Mouse (Mus musculus): ENCODE data around the gene Erg.

Erg gene

GRCm38 (mm10) chr16:95475041-95475440 is 111.4 kb downstream of the Erg start:
- no peak for DNase-seq

DNA sequence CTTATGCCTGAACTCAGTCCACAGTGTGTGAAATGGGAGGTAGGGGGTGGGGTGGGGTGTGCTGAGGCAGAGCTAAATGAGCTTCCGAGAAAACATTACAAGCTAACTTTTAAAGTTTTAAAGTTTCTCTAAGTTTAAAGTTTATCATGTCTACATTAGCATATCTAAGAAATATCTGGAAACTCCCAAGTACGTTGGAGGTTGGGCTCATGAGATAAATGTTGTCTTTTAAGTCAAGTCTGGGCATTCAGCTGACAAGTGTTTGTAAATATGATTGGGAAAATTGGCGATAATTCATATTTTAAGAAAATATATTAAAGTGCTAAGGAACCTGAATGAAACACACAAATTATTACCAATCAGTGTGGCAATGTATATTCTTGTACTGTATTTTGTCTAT is 112.4 kb downstream of the Erg start:
- DNase-seq: no peak

- no peak for DNase-seq
These were observed 113.6 kb downstream of the Erg start for GRCm38 (mm10) chr16:95472771-95473170.

DNA sequence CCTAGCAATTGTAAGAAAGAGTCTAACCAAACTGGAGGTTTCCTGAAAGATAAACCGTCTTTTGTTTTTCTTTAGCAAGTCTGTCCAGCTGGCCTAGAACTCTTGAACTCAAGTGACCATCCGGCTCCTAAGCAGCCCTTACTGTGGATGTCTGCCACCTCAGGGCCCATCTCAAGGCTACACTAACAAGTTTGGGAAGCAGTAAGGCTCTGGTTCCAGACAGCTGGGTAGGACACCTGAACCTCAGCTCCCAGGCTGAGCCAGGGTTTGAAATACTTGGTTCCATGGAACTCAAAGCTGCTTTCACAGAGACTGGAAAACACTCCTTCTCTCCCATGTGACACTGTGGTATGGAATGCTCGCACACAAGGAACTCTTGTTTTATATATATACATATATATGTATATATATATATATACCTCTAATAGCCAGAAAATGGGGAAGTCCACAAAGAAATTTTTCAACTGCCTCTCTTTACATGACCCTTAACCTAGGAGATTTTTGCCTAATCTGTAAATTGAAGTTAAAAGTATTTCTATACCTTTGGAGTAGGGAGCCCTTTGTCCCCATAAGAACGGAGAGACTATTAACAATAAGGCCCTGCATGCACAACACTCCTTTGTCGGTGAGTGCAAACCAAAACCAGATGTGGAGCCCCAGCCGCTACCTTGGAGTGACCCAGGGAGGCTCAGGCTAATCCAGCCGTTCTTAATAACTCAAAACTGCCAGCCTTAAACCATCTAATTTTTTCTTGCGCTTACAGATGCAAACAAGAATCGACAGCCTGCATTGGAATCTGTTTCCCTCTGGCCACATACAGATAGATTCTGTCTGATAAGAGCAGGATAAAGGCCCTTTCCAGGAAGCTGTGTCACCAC is 116.9 kb downstream of the Erg start:
- DNase-seq: no peak

GRCm38 (mm10) chr16:95467893-95468292 is 118.5 kb downstream of the Erg start:
- DNase-seq: no peak

DNA sequence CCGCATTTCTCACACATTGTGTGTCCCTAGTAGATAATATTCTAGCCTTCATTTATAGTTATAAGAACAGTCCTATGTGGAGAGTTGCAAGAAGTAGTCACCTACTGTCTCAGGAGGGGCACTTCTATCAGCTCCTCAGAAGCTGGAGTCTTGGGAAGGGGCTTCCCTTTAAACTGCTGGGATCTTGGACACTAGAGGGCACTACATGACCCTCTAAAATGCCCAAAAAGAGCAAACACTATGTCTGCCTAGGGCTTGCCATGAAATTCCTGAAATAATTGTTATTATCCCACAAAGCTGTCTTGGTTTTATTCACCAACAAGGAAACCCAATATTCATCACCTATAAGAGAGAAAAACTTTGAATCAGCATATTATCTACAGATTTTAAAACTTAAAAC is 119.8 kb downstream of the Erg start:
- DNase-seq: no peak

DNA sequence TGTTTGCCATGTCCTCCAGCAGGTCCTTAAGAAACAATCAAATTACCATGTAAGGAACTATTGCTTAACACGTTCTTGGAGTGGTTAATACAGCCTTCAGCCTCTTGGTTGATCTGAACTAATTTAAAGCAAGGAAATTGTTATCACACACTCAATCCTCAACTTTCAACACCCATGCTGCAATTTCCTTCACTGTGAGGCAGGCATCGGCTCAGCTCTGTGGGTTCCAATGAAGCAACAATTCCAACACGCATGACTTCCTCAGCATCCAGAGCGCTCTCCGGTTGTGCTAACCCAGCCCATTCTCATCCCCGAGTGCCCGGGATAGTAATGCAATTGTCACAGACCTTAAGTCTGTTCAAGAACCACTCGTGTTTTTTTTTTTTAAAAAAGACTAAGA is 121.8 kb downstream of the Erg start:
- no peak for DNase-seq

DNA sequence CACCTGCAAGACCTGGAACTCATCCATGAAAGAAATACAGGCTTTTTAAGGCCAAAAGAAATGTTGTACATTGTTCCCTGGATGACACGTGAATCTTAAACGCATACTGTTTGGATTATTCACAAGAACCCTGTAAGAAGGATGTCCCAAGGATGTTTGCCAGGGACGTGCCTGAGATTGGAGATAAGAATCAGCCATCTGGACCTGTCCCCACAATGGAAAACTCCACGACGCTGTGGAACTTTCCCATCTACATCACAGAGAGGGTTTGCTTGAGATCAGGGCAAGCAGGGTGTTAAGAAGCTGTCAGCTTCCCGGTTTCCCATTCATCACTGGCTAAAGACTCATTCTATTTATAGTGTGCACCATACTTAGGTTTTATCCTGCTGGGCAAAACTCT is 122.6 kb downstream of the Erg start:
- no peak for DNase-seq

DNA sequence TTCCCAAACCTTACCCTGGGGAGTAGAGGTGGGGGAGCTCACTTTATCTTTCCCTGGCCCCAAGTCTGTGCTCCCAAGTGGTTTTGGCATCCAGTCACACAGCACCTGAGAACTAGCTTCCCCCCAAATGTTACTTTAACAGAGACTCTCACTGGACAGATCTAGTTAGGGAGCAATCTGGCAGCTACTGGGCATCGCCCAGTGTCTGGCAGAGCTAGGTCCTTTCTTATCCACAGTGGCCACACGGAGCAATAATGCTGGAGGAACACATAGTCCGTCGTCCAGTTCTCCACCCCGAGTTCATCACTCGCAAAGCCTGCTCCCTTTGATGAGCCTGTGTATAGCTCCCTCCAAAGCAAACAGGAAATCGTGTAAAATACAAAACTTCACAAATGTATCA is 124.5 kb downstream of the Erg start:
- no peak for DNase-seq

DNA sequence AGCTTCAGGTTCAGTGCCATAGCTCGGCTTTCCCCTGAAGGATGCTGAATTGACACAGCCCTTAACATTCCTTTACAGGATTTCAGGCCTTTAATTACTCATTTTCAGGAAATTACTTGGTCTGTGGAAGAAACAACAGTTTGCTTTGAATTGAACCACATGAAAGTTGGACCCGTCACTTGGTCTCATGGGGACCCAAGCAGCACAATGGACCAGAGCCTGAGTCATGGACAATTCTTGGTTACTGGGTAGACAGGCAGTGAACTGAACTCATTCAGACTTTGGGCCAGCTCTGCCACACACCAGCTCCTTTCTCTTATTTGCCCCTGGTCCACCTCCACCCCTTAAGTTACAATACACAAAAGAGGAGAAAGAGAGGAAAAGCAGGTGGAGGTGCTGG is 126.1 kb downstream of the Erg start:
- DNase-seq: no peak

DNA sequence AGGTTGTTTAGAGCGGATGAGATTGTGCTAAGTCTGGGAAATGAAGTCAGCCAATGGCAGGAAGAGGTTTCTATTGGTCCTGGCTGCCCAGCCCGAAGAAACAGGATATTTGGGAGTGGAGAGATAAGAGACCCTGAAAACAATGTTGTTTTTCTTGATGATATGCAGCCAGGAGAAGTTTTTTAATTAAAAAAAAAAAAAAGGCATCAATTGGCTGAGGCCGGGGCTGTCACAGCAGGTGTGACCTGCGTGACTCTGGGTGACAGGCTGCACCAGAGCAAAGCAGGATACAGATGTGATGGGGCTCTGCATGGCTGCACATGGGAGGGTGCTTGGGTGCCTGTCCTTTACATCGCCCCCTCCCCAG is 127.1 kb downstream of the Erg start:
- no peak for DNase-seq

DNA sequence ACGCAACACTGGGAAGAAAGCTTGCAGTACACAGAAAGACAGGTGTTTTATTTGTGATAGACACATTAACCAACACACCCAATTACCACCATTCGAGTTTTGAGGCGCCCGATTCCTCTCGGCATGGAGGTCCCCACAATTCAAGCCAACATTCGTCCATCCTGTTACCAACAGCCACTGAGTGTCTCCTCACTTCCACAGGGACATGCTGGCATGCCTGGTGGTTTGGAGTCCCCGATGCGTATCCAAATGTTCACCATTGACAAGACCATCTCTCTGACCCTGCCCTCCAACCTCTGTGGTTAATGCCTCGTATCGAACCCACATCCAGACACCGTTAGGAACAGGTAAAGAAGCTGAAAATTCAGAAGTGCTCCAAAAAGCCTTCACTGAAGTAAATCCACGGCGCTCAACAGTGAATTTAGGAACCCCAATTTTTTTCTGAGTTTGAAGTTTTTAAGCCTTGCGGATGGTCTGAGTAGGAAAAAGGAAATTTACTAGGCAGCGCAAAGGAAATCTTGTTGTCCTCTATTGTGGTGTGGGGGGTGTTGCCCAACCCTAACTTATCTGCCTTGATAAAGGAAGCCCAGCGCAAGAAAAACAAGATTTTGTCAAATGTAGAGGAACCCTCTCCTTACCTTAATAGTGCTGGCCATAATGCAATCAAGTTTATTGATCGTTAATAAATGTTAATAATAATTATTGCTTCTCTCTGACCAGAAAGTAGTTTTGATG is 127.6 kb downstream of the Erg start:
- no peak for DNase-seq

- no peak for DNase-seq
These were observed 129.4 kb downstream of the Erg start for GRCm38 (mm10) chr16:95457006-95457405.

- no peak for DNase-seq
These were observed 130.5 kb downstream of the Erg start for GRCm38 (mm10) chr16:95455896-95456295.

GRCm38 (mm10) chr16:95455461-95455860 is 130.9 kb downstream of the Erg start:
- no peak for DNase-seq

- no peak for DNase-seq
These were observed 134.0 kb downstream of the Erg start for GRCm38 (mm10) chr16:95452411-95452810.

GRCm38 (mm10) chr16:95449361-95449725 is 137.1 kb downstream of the Erg start:
- no peak for DNase-seq

- no peak for DNase-seq
These were observed 137.6 kb downstream of the Erg start for GRCm38 (mm10) chr16:95448643-95449360.

DNA sequence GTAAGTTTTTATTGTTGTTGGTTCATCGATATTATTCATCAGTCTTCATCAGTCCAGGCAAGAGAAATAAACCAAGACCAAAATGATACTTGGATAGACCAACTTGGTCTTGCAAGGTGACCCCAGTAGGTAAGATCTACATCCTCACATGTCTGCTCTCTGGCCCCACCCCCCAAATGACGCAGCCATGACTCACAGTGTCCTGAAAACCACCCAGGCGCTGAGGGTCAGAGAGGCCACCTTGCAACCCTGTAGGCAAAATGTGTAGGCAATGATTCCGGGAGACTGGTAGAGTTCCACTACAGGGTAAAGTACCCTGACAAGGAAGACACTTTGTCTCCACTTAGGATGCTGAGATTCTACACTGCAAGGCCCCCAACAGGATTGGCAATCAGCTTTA is 138.5 kb downstream of the Erg start:
- no peak for DNase-seq

GRCm38 (mm10) chr16:95446368-95446767 is 140.0 kb downstream of the Erg start:
- no peak for DNase-seq

- DNase-seq: no peak
These were observed 144.4 kb downstream of the Erg start for GRCm38 (mm10) chr16:95442023-95442422.

GRCm38 (mm10) chr16:95441179-95441578 is 145.2 kb downstream of the Erg start:
- no peak for DNase-seq

- no peak for DNase-seq
These were observed 146.1 kb downstream of the Erg start for GRCm38 (mm10) chr16:95440334-95440733.

GRCm38 (mm10) chr16:95439794-95440193 is 146.6 kb downstream of the Erg start:
- no peak for DNase-seq
